Mouse (Mus musculus): Measurements from ENCODE around the gene Pde4d. TPM values are rescaled to one million over a fixed set of nuclear protein-coding genes. Genes with fewer than 3 reads are reported as not detected.

The Pde4d gene
- polyA plus RNA-seq, 1 experiment from 2014 or later: 13.0 TPM

- no peaks in the 10 kb centered on the region for H3K9me3 ChIP-seq (ENCODE audit: control insufficient read depth, low read length)
- H3K4me1 ChIP-seq (replicated peaks; ENCODE audit: control insufficient read depth, insufficient read depth): no peaks in the 10 kb centered on the region
- no peak for DNase-seq (ENCODE audit: low spot score)
- ATAC-seq (ENCODE audit: low FRiP score, low TSS enrichment): no peak
- no peak overlapping the region for H3K27ac ChIP-seq (replicated peaks)
- H3K27me3 ChIP-seq (ENCODE audit: control insufficient read depth, insufficient read depth, low read length): no peaks in the 10 kb centered on the region
- WGBS: 88% methylated on average over 4 of the region's 4 CpGs
- H3K9ac ChIP-seq (ENCODE audit: low read length): no peak overlapping the region
- no peaks in the 10 kb centered on the region for H3K36me3 ChIP-seq (ENCODE audit: control insufficient read depth, insufficient read depth, low read length)
- no peak overlapping the region for H3K4me3 ChIP-seq (ENCODE audit: low read depth, low read length)
- TF ChIP-seq CTCF (IDR thresholded peaks at IDR 0.05; ENCODE audit: low read depth) (no peak), EP300 (optimal IDR thresholded peaks at IDR 0.05) (no peak)
- H3K4me2 ChIP-seq (replicated peaks; ENCODE audit: low read depth): no peak overlapping the region
Observed at GRCm38 (mm10) chr13:109247061-109247460, 797.3 kb downstream of the Pde4d start.

GRCm38 (mm10) chr13:109249315-109249714 is 799.6 kb downstream of the Pde4d start:
- TF ChIP-seq EP300 (optimal IDR thresholded peaks at IDR 0.05) (no peak), CTCF (IDR thresholded peaks at IDR 0.05; ENCODE audit: low read depth) (no peak)
- DNase-seq (ENCODE audit: low spot score) (no peak), ATAC-seq (ENCODE audit: low FRiP score, low TSS enrichment) (no peak)
- no peak overlapping the region for H3K9ac ChIP-seq (ENCODE audit: low read length)
- no peaks in the 10 kb centered on the region for H3K36me3 ChIP-seq (ENCODE audit: control insufficient read depth, insufficient read depth, low read length)
- H3K4me2 ChIP-seq (replicated peaks; ENCODE audit: low read depth): no peak overlapping the region
- no peaks in the 10 kb centered on the region for H3K9me3 ChIP-seq (ENCODE audit: control insufficient read depth, low read length)
- H3K27ac ChIP-seq (replicated peaks): no peak overlapping the region
- H3K4me1 ChIP-seq (replicated peaks; ENCODE audit: control insufficient read depth, insufficient read depth): no peaks in the 10 kb centered on the region
- H3K4me3 ChIP-seq (ENCODE audit: low read depth, low read length): no peak overlapping the region
- H3K27me3 ChIP-seq (ENCODE audit: control insufficient read depth, insufficient read depth, low read length): no peaks in the 10 kb centered on the region

DNA sequence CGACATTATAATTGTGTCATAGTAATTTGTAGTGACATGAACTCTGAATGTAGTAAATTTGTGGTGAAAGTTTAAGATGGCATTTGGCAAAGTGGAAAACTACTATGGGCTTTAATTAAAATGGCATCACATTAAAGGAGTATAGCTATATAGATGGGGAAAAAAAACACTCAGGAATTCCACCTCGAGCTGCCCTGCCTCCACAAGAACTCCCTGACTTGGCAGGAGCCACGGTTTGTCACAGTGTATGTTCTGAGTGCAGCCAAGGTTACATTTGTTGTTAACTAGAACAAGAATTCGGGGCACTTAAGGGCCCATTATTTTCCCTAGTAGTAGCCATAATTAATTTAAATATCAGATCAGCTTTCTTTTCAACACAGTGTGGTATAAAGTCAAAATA is 805.9 kb downstream of the Pde4d start:
- no peak overlapping the region for H3K9ac ChIP-seq (ENCODE audit: low read length)
- no peak overlapping the region for H3K4me3 ChIP-seq (ENCODE audit: low read depth, low read length)
- no peak overlapping the region for H3K4me2 ChIP-seq (replicated peaks; ENCODE audit: low read depth)
- H3K36me3 ChIP-seq (ENCODE audit: control insufficient read depth, insufficient read depth, low read length): no peaks in the 10 kb centered on the region
- no peak for ATAC-seq (ENCODE audit: low FRiP score, low TSS enrichment)
- DNase-seq (ENCODE audit: low spot score): no peak
- H3K27ac ChIP-seq (replicated peaks): no peak overlapping the region
- no peaks in the 10 kb centered on the region for H3K4me1 ChIP-seq (replicated peaks; ENCODE audit: control insufficient read depth, insufficient read depth)
- no peaks in the 10 kb centered on the region for H3K27me3 ChIP-seq (ENCODE audit: control insufficient read depth, insufficient read depth, low read length)
- 59% methylated on average over 4 of the region's 4 CpGs for WGBS
- no peak for TF ChIP-seq EP300 (optimal IDR thresholded peaks at IDR 0.05)
- TF ChIP-seq CTCF (IDR thresholded peaks at IDR 0.05; ENCODE audit: low read depth): no peak
- no peaks in the 10 kb centered on the region for H3K9me3 ChIP-seq (ENCODE audit: control insufficient read depth, low read length)

- WGBS: 0% methylated on average over 23 of the region's 23 CpGs
- no peaks in the 10 kb centered on the region for H3K9me3 ChIP-seq (ENCODE audit: control insufficient read depth, low read length)
- H3K4me1 ChIP-seq (replicated peaks; ENCODE audit: control insufficient read depth, insufficient read depth): no peaks in the 10 kb centered on the region
- peak; percentile 60 for TF ChIP-seq EP300 (optimal IDR thresholded peaks at IDR 0.05)
- TF ChIP-seq CTCF (IDR thresholded peaks at IDR 0.05; ENCODE audit: low read depth): no peak
- ATAC-seq (ENCODE audit: low FRiP score, low TSS enrichment) (peak; percentile 87), DNase-seq (ENCODE audit: low spot score) (peak; percentile 78)
- peak overlapping the region; percentile 78 for H3K4me2 ChIP-seq (replicated peaks; ENCODE audit: low read depth)
- no peaks in the 10 kb centered on the region for H3K27me3 ChIP-seq (ENCODE audit: control insufficient read depth, insufficient read depth, low read length)
- peak overlapping the region; percentile 65 for H3K4me3 ChIP-seq (ENCODE audit: low read depth, low read length)
- no peaks in the 10 kb centered on the region for H3K36me3 ChIP-seq (ENCODE audit: control insufficient read depth, insufficient read depth, low read length)
- H3K9ac ChIP-seq (ENCODE audit: low read length): peak overlapping the region; percentile 70
- H3K27ac ChIP-seq (replicated peaks): peak overlapping the region; percentile 96
Observed at GRCm38 (mm10) chr13:109260220-109260795, 810.6 kb downstream of the Pde4d start.

DNA sequence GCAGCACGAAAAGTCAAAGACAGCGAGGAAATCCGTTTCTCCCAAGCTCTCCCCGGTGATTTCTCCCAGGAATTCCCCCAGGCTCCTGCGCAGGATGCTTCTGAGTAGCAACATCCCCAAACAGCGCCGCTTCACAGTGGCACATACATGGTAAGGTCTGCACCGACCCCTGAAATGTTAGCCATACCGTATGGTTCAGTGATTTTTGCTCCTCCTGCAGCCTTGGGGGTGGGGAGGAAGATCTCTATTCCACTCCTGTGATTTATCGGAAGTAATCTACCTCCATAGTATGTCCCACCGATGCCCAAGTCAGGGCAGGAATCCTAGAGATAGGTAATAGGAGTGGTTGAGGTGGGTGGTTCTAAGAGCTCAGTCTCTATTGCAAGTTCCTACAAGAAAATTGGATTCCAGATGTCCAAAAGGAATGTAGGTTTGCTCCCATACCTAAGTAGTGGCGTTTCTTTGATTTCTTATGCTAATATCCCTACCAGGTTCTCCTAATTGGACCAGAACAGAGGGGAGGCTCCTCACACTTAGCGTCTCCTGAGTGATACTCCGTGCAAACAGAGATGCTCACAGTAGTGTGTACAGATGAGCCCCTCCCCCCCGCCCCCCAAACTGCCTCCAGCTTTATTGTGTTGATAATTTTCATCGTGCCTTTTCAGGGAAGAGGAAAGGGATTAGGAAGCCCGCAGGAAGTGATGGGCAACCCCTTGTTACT is 811.2 kb downstream of the Pde4d start:
- Histone ChIP-seq H3K9ac (ENCODE audit: low read length) (peak overlapping the region; percentile 70), H3K4me3 (ENCODE audit: low read depth, low read length) (peak overlapping the region; percentile 65), H3K27ac (replicated peaks) (peak overlapping the region; percentile 96), H3K4me1 (replicated peaks; ENCODE audit: control insufficient read depth, insufficient read depth) (no peaks in the 10 kb centered on the region), H3K36me3 (ENCODE audit: control insufficient read depth, insufficient read depth, low read length) (no peaks in the 10 kb centered on the region), H3K27me3 (ENCODE audit: control insufficient read depth, insufficient read depth, low read length) (no peaks in the 10 kb centered on the region), H3K4me2 (replicated peaks; ENCODE audit: low read depth) (peak overlapping the region; percentile 78), H3K9me3 (ENCODE audit: control insufficient read depth, low read length) (no peaks in the 10 kb centered on the region)
- TF ChIP-seq EP300 (optimal IDR thresholded peaks at IDR 0.05) (no peak), CTCF (IDR thresholded peaks at IDR 0.05; ENCODE audit: low read depth) (no peak; the same call in 1 of the 2 replicates)
- ATAC-seq (ENCODE audit: low FRiP score, low TSS enrichment) (peak; percentile 39), DNase-seq (ENCODE audit: low spot score) (no peak)
- 1% methylated on average over 17 of the region's 17 CpGs for WGBS

GRCm38 (mm10) chr13:109261642-109262220 is 812.0 kb downstream of the Pde4d start:
- WGBS: 27% methylated on average over 5 of the region's 5 CpGs
- no peaks in the 10 kb centered on the region for H3K36me3 ChIP-seq (ENCODE audit: control insufficient read depth, insufficient read depth, low read length)
- no peak overlapping the region for H3K9ac ChIP-seq (ENCODE audit: low read length)
- no peaks in the 10 kb centered on the region for H3K9me3 ChIP-seq (ENCODE audit: control insufficient read depth, low read length)
- ATAC-seq (ENCODE audit: low FRiP score, low TSS enrichment) (no peak; the same call in 1 of the 2 replicates), DNase-seq (ENCODE audit: low spot score) (no peak)
- 0 out of 2 replicates have a peak overlapping the region, but pooled peaks have one; percentile 13 for H3K27ac ChIP-seq (replicated peaks)
- H3K4me1 ChIP-seq (replicated peaks; ENCODE audit: control insufficient read depth, insufficient read depth): no peaks in the 10 kb centered on the region
- H3K4me3 ChIP-seq (ENCODE audit: low read depth, low read length): peak overlapping the region; percentile 65
- TF ChIP-seq CTCF (IDR thresholded peaks at IDR 0.05; ENCODE audit: low read depth) (no peak), EP300 (optimal IDR thresholded peaks at IDR 0.05) (no peak)
- peak overlapping the region; percentile 78 for H3K4me2 ChIP-seq (replicated peaks; ENCODE audit: low read depth)
- H3K27me3 ChIP-seq (ENCODE audit: control insufficient read depth, insufficient read depth, low read length): no peaks in the 10 kb centered on the region

Measured in stomach, postnatal 0 days (tissue).